Mouse (Mus musculus): ENCODE results near the gene Kctd17. TPM values are rescaled to one million over a fixed set of nuclear protein-coding genes. Genes with fewer than 3 reads are reported as not detected.

Gene Kctd17
- polyA plus RNA-seq (2014; fragmentation: Nextera tagmentation; extraction: Ambion mirVana), result 36.0 and 47.5 TPM in 2 replicates

DNA sequence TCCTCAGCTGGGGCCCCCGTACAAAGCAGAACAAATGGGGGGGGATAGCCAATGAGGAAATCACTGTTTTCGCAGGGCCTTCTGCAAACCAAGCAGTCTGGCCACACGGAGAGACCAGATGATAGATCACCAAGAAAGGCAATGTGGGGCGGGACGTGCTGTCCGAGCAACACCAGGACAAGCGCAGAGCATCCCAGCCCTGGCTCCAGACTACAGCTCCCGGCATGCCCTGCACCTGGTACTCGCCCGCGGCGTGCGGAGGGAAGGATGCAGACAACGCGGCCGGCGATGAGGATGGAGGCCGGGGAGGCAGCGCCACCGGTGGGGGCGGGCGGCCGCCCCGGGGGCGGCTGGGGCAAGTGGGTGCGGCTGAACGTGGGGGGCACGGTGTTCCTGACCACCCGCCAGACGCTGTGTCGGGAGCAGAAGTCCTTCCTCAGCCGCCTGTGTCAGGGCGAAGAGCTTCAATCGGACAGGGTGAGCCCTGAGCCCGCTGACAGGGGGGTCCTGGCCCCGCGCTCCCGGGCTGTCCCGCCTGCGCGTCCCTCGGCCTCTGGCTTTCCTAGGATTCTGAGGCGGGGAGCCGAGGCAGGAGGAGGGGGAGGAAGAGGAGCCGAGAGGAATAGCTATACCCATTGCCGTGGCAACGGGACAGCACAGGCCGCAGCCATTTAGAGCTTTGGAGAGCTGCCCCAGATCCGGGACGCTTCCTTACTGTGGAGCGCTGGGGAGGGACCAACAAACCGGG, at the start of gene Kctd17:
Gene Kctd17, plus strand, starts transcription at position 174 of the 748 bp plus-strand sequence.
- DNase-seq (ENCODE audit: low spot score), result peak; percentile 83
- no peaks in the 10 kb centered on the region for H3K27me3 ChIP-seq (ENCODE audit: control insufficient read depth, insufficient read depth, low read length)
- H3K4me3 ChIP-seq (ENCODE audit: low read depth, low read length), result peak within 1 kb of the TSS; percentile 75
- H3K27ac ChIP-seq (replicated peaks; ENCODE audit: low read depth, low read length), result no peak within 1 kb of the TSS
- H3K9me3 ChIP-seq (replicated peaks; ENCODE audit: control insufficient read depth, low read length), result no peaks in the 10 kb centered on the region
- H3K36me3 ChIP-seq (replicated peaks; ENCODE audit: control insufficient read depth, insufficient read depth, low read depth, low read length), result no peaks in the 10 kb centered on the region; the same call in 1 of the 2 replicates
- WGBS, result 2% methylated on average over 48 of the region's 52 CpGs
- 0 out of 2 replicates have a peak, but pooled peaks cover 3% of the 10 kb centered on the region for H3K4me1 ChIP-seq (ENCODE audit: control insufficient read depth, insufficient read depth, low read length)
- peak; percentile 80 for ATAC-seq (replicated peaks; ENCODE audit: insufficient number of reproducible peaks, low FRiP score, low TSS enrichment, low read depth)
- peak within 1 kb of the TSS; percentile 59 for H3K4me2 ChIP-seq (ENCODE audit: low read depth, low read length)
- H3K9ac ChIP-seq (replicated peaks; ENCODE audit: low read length), result peak within 1 kb of the TSS; percentile 89

DNA sequence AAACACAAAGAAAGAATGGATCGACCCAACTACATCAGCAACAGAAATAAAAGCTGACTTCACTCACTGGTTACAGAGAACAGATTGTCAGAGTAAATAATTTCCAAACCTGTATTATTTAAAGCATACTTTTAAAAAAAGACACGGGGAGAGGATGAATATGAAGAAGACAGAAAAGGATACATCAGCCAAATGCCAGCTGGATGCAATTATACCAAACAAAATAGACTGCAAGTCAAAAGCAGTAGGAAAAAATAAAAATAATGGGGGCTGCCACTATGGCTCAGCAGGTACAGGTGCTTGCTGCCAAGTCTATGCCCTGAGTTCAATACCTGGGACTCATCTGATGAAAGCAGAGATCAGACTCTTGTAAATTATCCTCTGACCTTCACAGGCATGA, 48.2 kb upstream of the Kctd17 start:
- Histone ChIP-seq H3K4me3 (ENCODE audit: low read depth, low read length) (no peak overlapping the region), H3K27me3 (ENCODE audit: control insufficient read depth, insufficient read depth, low read length) (no peaks in the 10 kb centered on the region), H3K9me3 (replicated peaks; ENCODE audit: control insufficient read depth, low read length) (no peaks in the 10 kb centered on the region), H3K27ac (replicated peaks; ENCODE audit: low read depth, low read length) (no peak overlapping the region), H3K4me2 (ENCODE audit: low read depth, low read length) (no peak overlapping the region), H3K36me3 (replicated peaks; ENCODE audit: control insufficient read depth, insufficient read depth, low read depth, low read length) (no peaks in the 10 kb centered on the region), H3K4me1 (ENCODE audit: control insufficient read depth, insufficient read depth, low read length) (no peaks in the 10 kb centered on the region), H3K9ac (replicated peaks; ENCODE audit: low read length) (no peak overlapping the region)
- no peak for DNase-seq (ENCODE audit: low spot score)
- WGBS, result 77% methylated on average over 2 of the region's 2 CpGs
- no peak for ATAC-seq (replicated peaks; ENCODE audit: insufficient number of reproducible peaks, low FRiP score, low TSS enrichment, low read depth)

DNA sequence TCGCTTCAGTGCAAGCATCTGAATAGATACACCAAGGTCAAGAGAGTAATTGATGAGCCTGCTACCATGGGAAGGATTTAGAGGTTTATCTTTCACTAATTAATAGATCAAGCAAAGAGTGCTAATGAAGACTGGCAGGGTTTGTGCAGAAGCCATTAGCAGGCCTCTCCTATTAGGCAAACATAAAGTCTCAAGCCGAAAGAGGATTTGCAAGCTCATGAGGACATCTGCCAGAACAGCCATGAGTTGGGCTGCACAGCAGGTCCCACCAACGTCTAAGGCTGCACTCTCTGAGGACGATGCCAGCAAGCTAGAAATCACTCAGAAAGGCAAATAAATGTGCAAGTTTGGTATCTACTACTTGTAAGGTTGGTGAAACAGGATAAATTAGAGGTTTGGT, 47.6 kb upstream of the Kctd17 start:
- WGBS, result 73% methylated on average over 4 of the region's 4 CpGs

DNA sequence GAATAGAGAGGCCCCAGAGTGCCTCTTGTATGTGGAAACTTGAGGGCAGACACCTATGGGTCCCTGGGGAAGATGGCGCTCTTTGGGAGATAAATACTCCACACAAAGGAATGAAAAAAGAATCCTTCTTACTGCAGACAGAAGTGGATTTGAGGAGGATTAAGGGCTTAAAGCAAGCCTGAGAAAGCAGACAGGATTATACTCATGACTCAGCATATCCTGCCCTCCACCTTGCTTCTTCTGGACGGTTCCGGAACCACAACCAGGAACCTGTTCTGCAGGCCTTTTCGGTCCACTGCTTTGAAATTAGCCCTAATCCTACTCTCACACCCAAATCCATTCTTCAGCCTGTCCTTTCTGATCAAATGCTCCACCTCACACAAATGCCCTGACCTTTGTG, 46.2 kb upstream of the Kctd17 start:
- H3K4me2 ChIP-seq (ENCODE audit: low read depth, low read length), result no peak overlapping the region
- DNase-seq (ENCODE audit: low spot score), result no peak
- H3K9ac ChIP-seq (replicated peaks; ENCODE audit: low read length), result no peak overlapping the region
- no peak overlapping the region for H3K27ac ChIP-seq (replicated peaks; ENCODE audit: low read depth, low read length)
- H3K27me3 ChIP-seq (ENCODE audit: control insufficient read depth, insufficient read depth, low read length), result no peaks in the 10 kb centered on the region
- no peak for ATAC-seq (replicated peaks; ENCODE audit: insufficient number of reproducible peaks, low FRiP score, low TSS enrichment, low read depth)
- 86% methylated on average over 4 of the region's 4 CpGs for WGBS
- H3K4me1 ChIP-seq (ENCODE audit: control insufficient read depth, insufficient read depth, low read length), result no peaks in the 10 kb centered on the region
- H3K9me3 ChIP-seq (replicated peaks; ENCODE audit: control insufficient read depth, low read length), result no peaks in the 10 kb centered on the region
- no peaks in the 10 kb centered on the region for H3K36me3 ChIP-seq (replicated peaks; ENCODE audit: control insufficient read depth, insufficient read depth, low read depth, low read length)
- no peak overlapping the region for H3K4me3 ChIP-seq (ENCODE audit: low read depth, low read length)

More for the DNA sequence above, 47.6 kb upstream of the Kctd17 start:
- no peak for DNase-seq (ENCODE audit: low spot score)
- no peaks in the 10 kb centered on the region for H3K27me3 ChIP-seq (ENCODE audit: control insufficient read depth, insufficient read depth, low read length)
- no peak overlapping the region for H3K9ac ChIP-seq (replicated peaks; ENCODE audit: low read length)
- H3K4me1 ChIP-seq (ENCODE audit: control insufficient read depth, insufficient read depth, low read length), result no peaks in the 10 kb centered on the region
- H3K4me2 ChIP-seq (ENCODE audit: low read depth, low read length), result no peak overlapping the region
- no peaks in the 10 kb centered on the region for H3K36me3 ChIP-seq (replicated peaks; ENCODE audit: control insufficient read depth, insufficient read depth, low read depth, low read length)
- no peaks in the 10 kb centered on the region for H3K9me3 ChIP-seq (replicated peaks; ENCODE audit: control insufficient read depth, low read length)
- H3K4me3 ChIP-seq (ENCODE audit: low read depth, low read length), result no peak overlapping the region
- no peak overlapping the region for H3K27ac ChIP-seq (replicated peaks; ENCODE audit: low read depth, low read length)
- no peak for ATAC-seq (replicated peaks; ENCODE audit: insufficient number of reproducible peaks, low FRiP score, low TSS enrichment, low read depth)

DNA sequence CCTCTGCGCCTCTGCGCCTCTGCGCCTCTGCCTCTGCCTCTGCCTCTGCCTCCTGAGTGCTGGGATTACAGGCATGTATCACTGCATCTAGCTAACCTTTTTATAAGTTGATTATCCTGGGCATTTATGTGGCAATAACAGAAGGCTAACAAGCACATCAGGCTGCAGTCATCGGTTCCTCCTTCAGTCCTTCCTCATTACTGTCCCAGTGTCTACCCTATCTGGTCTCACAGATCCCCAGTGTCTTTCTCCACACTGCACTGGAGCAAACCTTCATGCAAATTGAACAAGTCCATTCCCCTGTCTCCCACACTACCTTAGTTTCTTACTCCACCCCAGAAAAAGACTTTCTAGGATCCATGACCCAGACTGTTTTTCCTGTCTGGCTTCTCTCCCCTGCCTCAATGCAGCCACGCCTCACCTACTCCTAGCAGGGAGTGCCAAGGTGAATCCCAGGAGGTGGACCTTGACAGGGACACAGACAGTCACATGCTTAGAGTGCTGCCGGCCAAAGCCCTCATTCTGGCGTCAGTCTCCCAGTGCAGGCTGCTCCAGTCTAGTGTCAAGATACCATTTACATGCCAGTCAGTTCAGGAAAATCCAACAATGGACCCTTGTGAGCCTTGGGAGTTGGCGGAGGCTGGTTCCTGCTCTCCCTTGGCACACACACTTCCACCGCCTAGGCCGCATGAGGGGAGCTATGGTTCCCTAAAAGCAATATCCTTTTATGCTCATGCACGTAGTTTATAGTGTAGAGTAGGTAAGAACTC, 44.7 kb upstream of the Kctd17 start:
- H3K27ac ChIP-seq (replicated peaks; ENCODE audit: low read depth, low read length), result no peak overlapping the region
- no peak overlapping the region for H3K4me3 ChIP-seq (ENCODE audit: low read depth, low read length)
- no peak overlapping the region for H3K4me2 ChIP-seq (ENCODE audit: low read depth, low read length)
- no peak for DNase-seq (ENCODE audit: low spot score)
- WGBS, result 67% methylated on average over 11 of the region's 11 CpGs
- H3K9me3 ChIP-seq (replicated peaks; ENCODE audit: control insufficient read depth, low read length), result no peaks in the 10 kb centered on the region
- no peaks in the 10 kb centered on the region for H3K27me3 ChIP-seq (ENCODE audit: control insufficient read depth, insufficient read depth, low read length)
- H3K36me3 ChIP-seq (replicated peaks; ENCODE audit: control insufficient read depth, insufficient read depth, low read depth, low read length), result no peaks in the 10 kb centered on the region
- no peak for ATAC-seq (replicated peaks; ENCODE audit: insufficient number of reproducible peaks, low FRiP score, low TSS enrichment, low read depth)
- H3K4me1 ChIP-seq (ENCODE audit: control insufficient read depth, insufficient read depth, low read length), result no peaks in the 10 kb centered on the region
- no peak overlapping the region for H3K9ac ChIP-seq (replicated peaks; ENCODE audit: low read length)

DNA sequence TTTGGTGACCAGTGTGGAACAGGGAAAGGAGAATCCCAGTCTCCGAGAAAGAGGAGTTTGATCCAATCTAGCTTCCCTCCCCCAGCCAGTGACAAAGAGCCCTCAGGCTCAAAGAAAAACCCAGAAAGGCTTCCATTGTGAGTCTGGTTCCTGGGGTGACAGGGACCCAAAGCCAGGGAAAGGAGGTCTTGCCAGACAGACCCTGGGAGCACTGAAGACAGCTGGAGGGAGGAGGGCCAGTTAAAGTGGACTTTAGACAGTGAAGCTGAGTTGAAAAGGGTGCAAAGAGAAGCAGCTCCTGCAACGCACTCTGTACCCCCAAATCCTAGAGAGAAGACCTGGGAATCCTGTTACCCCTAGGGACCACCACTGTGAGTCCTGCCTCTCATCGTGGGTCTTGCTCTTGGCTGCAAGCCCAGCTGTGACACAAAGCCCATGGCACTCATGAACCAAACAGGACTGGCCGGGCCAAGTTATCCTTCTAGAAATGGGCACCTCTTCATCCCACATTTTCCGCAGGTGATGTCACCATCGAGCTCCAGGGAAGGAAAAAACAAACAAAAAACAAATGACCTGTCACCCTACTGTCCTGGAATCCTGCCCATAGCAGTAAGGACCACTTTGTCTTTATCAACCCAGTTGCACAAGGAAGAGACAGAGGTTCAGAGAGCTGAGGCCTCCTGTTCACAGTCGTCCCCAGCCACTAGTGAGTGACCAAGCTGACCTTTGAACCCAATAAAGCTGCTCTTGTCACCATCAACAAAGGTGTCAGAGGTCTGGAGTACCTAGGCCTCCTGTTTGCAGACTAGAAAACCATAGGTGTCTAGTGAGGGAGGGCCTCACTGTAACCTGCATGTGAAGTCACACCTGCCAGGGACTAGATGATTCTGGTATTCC, 43.9 kb upstream of the Kctd17 start:
- Histone ChIP-seq H3K9ac (replicated peaks; ENCODE audit: low read length) (no peak overlapping the region), H3K27me3 (ENCODE audit: control insufficient read depth, insufficient read depth, low read length) (no peaks in the 10 kb centered on the region), H3K4me3 (ENCODE audit: low read depth, low read length) (no peak overlapping the region), H3K4me2 (ENCODE audit: low read depth, low read length) (no peak overlapping the region), H3K27ac (replicated peaks; ENCODE audit: low read depth, low read length) (no peak overlapping the region), H3K4me1 (ENCODE audit: control insufficient read depth, insufficient read depth, low read length) (no peaks in the 10 kb centered on the region), H3K36me3 (replicated peaks; ENCODE audit: control insufficient read depth, insufficient read depth, low read depth, low read length) (no peaks in the 10 kb centered on the region), H3K9me3 (replicated peaks; ENCODE audit: control insufficient read depth, low read length) (no peaks in the 10 kb centered on the region)
- WGBS, result 70% methylated on average over 7 of the region's 7 CpGs
- no peak for ATAC-seq (replicated peaks; ENCODE audit: insufficient number of reproducible peaks, low FRiP score, low TSS enrichment, low read depth)
- DNase-seq (ENCODE audit: low spot score), result no peak

DNA sequence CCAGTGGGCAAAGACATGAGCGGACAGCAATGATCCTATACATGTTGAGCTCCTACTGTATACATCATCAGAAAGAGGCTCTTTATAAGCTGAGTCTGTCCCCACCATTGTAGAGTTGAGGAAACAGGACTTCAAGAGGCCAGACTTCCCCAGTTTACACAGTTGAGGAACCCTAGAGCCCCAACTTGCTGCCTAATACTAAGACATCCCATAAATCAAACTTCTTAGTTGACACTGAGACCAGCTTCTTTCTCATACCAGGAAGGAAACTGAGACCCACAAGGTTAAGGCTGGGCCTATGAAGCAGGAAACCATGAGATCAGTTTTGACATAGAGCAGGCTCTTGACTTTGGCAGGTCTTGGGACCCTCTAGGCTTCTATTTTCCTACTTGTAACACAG, 42.8 kb upstream of the Kctd17 start:
- Histone ChIP-seq H3K27ac (replicated peaks; ENCODE audit: low read depth, low read length) (no peak overlapping the region), H3K9ac (replicated peaks; ENCODE audit: low read length) (no peak overlapping the region), H3K27me3 (ENCODE audit: control insufficient read depth, insufficient read depth, low read length) (no peaks in the 10 kb centered on the region), H3K36me3 (replicated peaks; ENCODE audit: control insufficient read depth, insufficient read depth, low read depth, low read length) (no peaks in the 10 kb centered on the region), H3K9me3 (replicated peaks; ENCODE audit: control insufficient read depth, low read length) (no peaks in the 10 kb centered on the region), H3K4me2 (ENCODE audit: low read depth, low read length) (no peak overlapping the region), H3K4me1 (ENCODE audit: control insufficient read depth, insufficient read depth, low read length) (no peaks in the 10 kb centered on the region), H3K4me3 (ENCODE audit: low read depth, low read length) (no peak overlapping the region)
- 90% methylated on average over 1 of the region's 1 CpGs for WGBS
- DNase-seq (ENCODE audit: low spot score) (no peak), ATAC-seq (replicated peaks; ENCODE audit: insufficient number of reproducible peaks, low FRiP score, low TSS enrichment, low read depth) (no peak)

Measured in embryonic facial prominence, embryonic 11.5 days (tissue).